Mouse (Mus musculus) stomach, postnatal 0 days (tissue): ENCODE measurements around the gene Cmtm5.

Experiments used
- CTCF ChIP-seq: IDR thresholded peaks from 2 replicates; pipeline ENCODE4 v1.5.1; 2016; ENCODE audit warnings: antibody characterized with exemption, low read depth, mild to moderate bottlenecking, moderate library complexity
- EP300 ChIP-seq: optimal IDR thresholded peaks from 2 replicates; pipeline ENCODE3; 2016; ENCODE audit warnings: antibody characterized with exemption

GRCm38 (mm10) chr14:54942479-54942878, 6.4 kb downstream of the Cmtm5 start:
- TF ChIP-seq CTCF (no peak), EP300 (no peak)
